8 mouse cellular contexts compared by ENCODE assay signal in genomic region chrX:161716865-161717763, GRCm38 (mm10). TPM values are rescaled to one million over a fixed set of nuclear protein-coding genes. Genes with fewer than 3 reads are reported as not detected.
DNase-seq lines count a peak whose midpoint lies in the region; ATAC-seq and TF ChIP-seq lines count a peak whose summit lies in the region.

Rai2 (plus strand) TSS chrX:161717069.

- H3ac ChIP-seq in myocyte (ENCODE audit: control insufficient read depth, insufficient read length) = peak within 1 kb of the TSS; percentile 34

- H3K4me1 ChIP-seq in megakaryocyte, embryonic 14.5 days = peaks cover 3% of the 10 kb centered on the region; the same call in 1 of the 2 replicates
- H3K4me1 ChIP-seq in intestine, embryonic 15.5 days (replicated peaks) = no peaks in the 10 kb centered on the region

- 16% methylated on average over 60 of the region's 79 CpGs for WGBS in intestine, embryonic 15.5 days

- H3K4me2 ChIP-seq in intestine, embryonic 15.5 days (replicated peaks) = peak within 1 kb of the TSS; percentile 79
- no peak within 1 kb of the TSS for H3K4me2 ChIP-seq in myocyte (ENCODE audit: low read depth)

- H3K27me3 ChIP-seq in megakaryocyte, embryonic 14.5 days (replicated peaks) = peaks cover 46% of the 10 kb centered on the region
- peaks cover 26% of the 10 kb centered on the region for H3K27me3 ChIP-seq in intestine, embryonic 15.5 days (replicated peaks)
- H3K27me3 ChIP-seq in myocyte (ENCODE audit: control insufficient read depth, insufficient read depth, insufficient read length) = no peaks in the 10 kb centered on the region

- peak within 1 kb of the TSS; percentile 54; the same call in 1 of the 2 replicates for H3K27ac ChIP-seq in intestine, embryonic 15.5 days

- no peaks in the 10 kb centered on the region for H3K36me3 ChIP-seq in megakaryocyte, embryonic 14.5 days (replicated peaks; ENCODE audit: low read length)
- H3K36me3 ChIP-seq in intestine, embryonic 15.5 days = no peaks in the 10 kb centered on the region
- no peaks in the 10 kb centered on the region for H3K36me3 ChIP-seq in myocyte (ENCODE audit: control insufficient read depth, insufficient read depth)

- H3K9ac ChIP-seq in intestine, embryonic 15.5 days = peak within 1 kb of the TSS; percentile 53

- no peak for TF ChIP-seq POLR2A in myocyte (IDR thresholded peaks at IDR 0.05; ENCODE audit: insufficient read length, low read depth)

- peak within 1 kb of the TSS; percentile 90 for H3K4me3 ChIP-seq in megakaryocyte, embryonic 14.5 days (replicated peaks)
- peak within 1 kb of the TSS; percentile 56 for H3K4me3 ChIP-seq in intestine, embryonic 15.5 days (replicated peaks)
- no peak within 1 kb of the TSS for H3K4me3 ChIP-seq in myocyte

- H3K9me3 ChIP-seq in megakaryocyte, embryonic 14.5 days = no peaks in the 10 kb centered on the region
- no peaks in the 10 kb centered on the region for H3K9me3 ChIP-seq in intestine, embryonic 15.5 days

- DNase-seq in gonadal fat pad, adult 2 months (ENCODE audit: low read depth) = no peak
- DNase-seq in liver = peak; percentile 16
- no peak for DNase-seq in frontal cortex, postnatal 14 days (ENCODE audit: low spot score in 2 of 2)

- no peak for ATAC-seq in megakaryocyte, adult 5-6 weeks (ENCODE audit: poor library complexity, severe bottlenecking)
- peak; percentile 46 for ATAC-seq in common myeloid progenitor, adult 5-6 weeks (replicated peaks; ENCODE audit: low read depth, poor library complexity, severe bottlenecking)
- peak; percentile 85 for ATAC-seq in intestine, embryonic 15.5 days

- no peaks in the 10 kb centered on the region for H3K79me2 ChIP-seq in myocyte (ENCODE audit: control insufficient read depth, insufficient read depth)

TF ChIP-seq in myocyte, 11 proteins besides CTCF, POLR2A, EP300 and RAD21:
- TF ChIP-seq MYOD1 (IDR thresholded peaks at IDR 0.05; ENCODE audit: control insufficient read depth in 1 of 3, insufficient read length in 2 of 3, low read depth in 2 of 3) (peak in 1 of 3 experiments; percentile 0), CEBPB (IDR thresholded peaks at IDR 0.05; ENCODE audit: insufficient read depth, poor library complexity, severe bottlenecking) (no peak), E2F4 (IDR thresholded peaks at IDR 0.05; ENCODE audit: insufficient read depth) (no peak)
TF ChIP-seq in myocyte: peak in this region for 1.

RNA-seq across cellular contexts. Expression of gene Rai2, which starts in this region (rescaled TPM):
- polyA plus RNA-seq in megakaryocyte, embryonic 14.5 days (2012; ENCODE audit: insufficient read depth, low replicate concordance) = 0.66 and 1.0 TPM in 2 replicates
- total RNA-seq in megakaryocyte, adult 5-6 weeks (2015) = 0.21 TPM in 1 of 2 replicates, not detected in the other
- total RNA-seq in megakaryocyte, adult 5-6 weeks (2017) = not detected in 2 replicates
- not detected in 2 replicates for total RNA-seq in common myeloid progenitor, adult 5-6 weeks (2017)
- 15.7 and 15.8 TPM in 2 replicates for polyA plus RNA-seq in gonadal fat pad, adult 2 months (2012; rRNA removed)
- polyA plus RNA-seq in intestine, embryonic 15.5 days (2015; fragmentation: Nextera tagmentation; extraction: Ambion mirVana) = 10.8 TPM in 2 replicates
- polyA plus RNA-seq in myocyte (2012; fragmentation: generic; extraction: Trizol) = 0.43 TPM

Comparison
In these comparisons a context has a peak if more than half of its experiments do, and no peak if none do; other contexts are left out.
1. Peak in ATAC-seq in common myeloid progenitor, adult 5-6 weeks; RNA of the gene not detected or under 1 TPM.